Mouse (Mus musculus): ENCODE data around the gene Psmd8. TPM values are rescaled to one million over a fixed set of nuclear protein-coding genes. Genes with fewer than 3 reads are reported as not detected.
"Not testable (repeated sequence)": the region's sequence is repeated elsewhere in the genome, so short reads cannot be mapped to it uniquely, and the experiment has no call there.

Psmd8 gene
- polyA plus RNA-seq, 1 experiment = 284 TPM

DNA sequence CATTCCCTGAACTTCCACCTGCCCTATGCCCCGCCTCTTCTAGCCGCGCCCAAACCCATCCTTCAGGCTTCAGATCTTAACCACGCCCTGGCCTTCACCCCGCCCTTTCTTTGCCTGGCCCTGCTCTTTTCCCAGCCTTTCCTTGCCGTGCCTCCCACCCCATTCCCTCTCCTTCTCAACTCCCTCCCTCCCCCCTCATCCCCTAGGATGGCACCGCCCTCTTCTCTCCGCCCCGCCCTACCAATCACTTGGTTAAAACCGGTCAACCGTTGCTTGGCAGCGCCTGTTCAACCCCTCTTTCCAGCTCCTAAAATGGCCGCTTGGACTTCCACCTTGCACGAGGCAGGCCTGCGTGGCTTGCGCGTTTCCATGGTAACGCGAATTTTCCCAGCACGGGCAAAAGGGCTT, 33.2 kb upstream of the Psmd8 start, which contains the start of gene Catsperg1:
TSS of gene Catsperg1 (minus strand) at position 361 of the 408 bp plus-strand sequence.
- H3K4me1 ChIP-seq (replicated peaks; ENCODE audit: control insufficient read depth, insufficient read depth, low read length) = peaks cover 7% of the 10 kb centered on the region
- no peaks in the 10 kb centered on the region for H3K27me3 ChIP-seq (ENCODE audit: control insufficient read depth, insufficient read depth, low read length)
- 71% methylated on average over 20 of the region's 20 CpGs for WGBS
- no peak for DNase-seq
- H3K4me3 ChIP-seq (ENCODE audit: control insufficient read depth, insufficient read depth, low read length) = no peak within 1 kb of the TSS
- H3K27ac ChIP-seq (ENCODE audit: control insufficient read depth, insufficient read depth, low read length) = no peak within 1 kb of the TSS
- H3K36me3 ChIP-seq (ENCODE audit: control insufficient read depth, insufficient read depth, low read length) = no peaks in the 10 kb centered on the region
- TF ChIP-seq CTCF (IDR thresholded peaks at IDR 0.05; ENCODE audit: borderline replicate concordance, control insufficient read depth, extremely low read depth, insufficient read depth, low read length, poor library complexity) (no peak), POLR2A (IDR thresholded peaks at IDR 0.05; ENCODE audit: control insufficient read depth, extremely low read depth, insufficient read depth, low read length, poor library complexity) (no peak)

DNA sequence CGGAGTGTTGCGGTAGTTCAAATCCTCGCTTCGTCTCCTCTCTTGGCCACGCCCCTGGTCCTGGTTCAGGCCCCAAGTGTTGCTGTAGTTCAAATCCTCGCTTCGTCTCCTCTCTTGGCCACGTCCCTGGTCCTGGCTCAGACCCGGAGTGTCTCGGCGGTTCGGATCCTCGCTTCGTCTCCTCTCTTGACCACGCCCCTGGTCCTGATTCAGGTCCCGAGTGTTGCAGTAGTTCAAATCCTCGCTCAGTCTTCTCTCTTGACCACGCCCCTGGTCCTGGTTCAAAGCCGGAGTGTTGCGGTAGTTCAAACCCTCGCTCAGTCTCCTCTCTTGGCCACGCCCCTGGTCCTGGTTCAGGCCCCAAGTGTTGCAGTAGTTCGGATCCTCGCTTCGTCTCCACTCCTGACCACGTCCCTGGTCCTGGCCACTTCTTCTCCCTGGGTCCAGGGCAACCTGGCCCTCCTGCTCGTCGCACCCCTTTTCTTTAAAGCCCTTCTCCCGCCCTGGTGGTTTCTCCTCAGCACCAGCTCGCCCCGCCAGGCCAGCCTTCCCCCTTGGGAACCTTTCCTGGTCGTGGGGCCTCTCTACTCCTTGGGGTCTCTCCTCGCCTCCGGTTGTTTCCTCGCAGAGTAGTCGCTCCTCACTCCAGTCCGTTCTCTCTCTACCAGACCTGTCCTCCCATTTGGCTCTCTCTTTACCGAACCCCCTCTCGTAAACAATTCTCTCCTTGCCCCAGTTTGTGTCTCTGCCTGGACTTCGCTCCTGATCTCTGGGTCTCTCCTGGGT, 32.5 kb upstream of the Psmd8 start:
- DNase-seq; H3K27ac ChIP-seq (ENCODE audit: control insufficient read depth, insufficient read depth, low read length); H3K27me3 ChIP-seq (ENCODE audit: control insufficient read depth, insufficient read depth, low read length); H3K4me1 ChIP-seq (replicated peaks; ENCODE audit: control insufficient read depth, insufficient read depth, low read length); H3K36me3 ChIP-seq (ENCODE audit: control insufficient read depth, insufficient read depth, low read length); H3K4me3 ChIP-seq (ENCODE audit: control insufficient read depth, insufficient read depth, low read length): not testable (repeated sequence)
- WGBS = 93% methylated on average over 40 of the region's 40 CpGs

DNA sequence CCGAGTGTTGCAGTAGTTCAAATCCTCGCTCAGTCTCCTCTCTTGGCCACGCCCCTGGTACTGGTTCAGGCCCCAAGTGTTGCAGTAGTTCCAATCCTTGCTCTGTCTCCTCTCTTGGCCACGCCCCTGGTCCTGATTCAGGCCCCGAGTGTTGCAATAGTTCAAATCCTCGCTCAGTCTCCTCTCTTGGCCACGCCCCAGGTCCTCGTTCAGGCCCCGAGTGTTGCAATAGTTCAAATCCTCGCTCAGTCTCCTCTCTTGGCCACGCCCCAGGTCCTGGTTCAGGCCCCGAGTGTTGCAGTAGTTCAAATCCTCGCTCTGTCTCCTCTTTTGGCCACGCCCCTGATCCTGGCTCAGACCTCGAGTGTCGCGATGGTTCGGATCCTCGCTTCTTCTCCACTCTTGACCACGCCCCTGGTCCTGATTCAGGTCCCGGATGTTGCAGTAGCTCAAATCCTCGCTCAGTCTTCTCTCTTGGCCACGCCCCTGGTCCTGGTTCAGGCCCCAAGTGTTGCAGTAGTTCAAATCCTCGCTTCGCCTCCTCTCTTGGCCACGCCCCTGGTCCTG, 31.8 kb upstream of the Psmd8 start:
- no peaks in the 10 kb centered on the region for H3K36me3 ChIP-seq (ENCODE audit: control insufficient read depth, insufficient read depth, low read length)
- no peak overlapping the region for H3K27ac ChIP-seq (ENCODE audit: control insufficient read depth, insufficient read depth, low read length)
- no peaks in the 10 kb centered on the region for H3K27me3 ChIP-seq (ENCODE audit: control insufficient read depth, insufficient read depth, low read length)
- no peak for DNase-seq
- H3K4me3 ChIP-seq (ENCODE audit: control insufficient read depth, insufficient read depth, low read length) = no peak overlapping the region
- peaks cover 7% of the 10 kb centered on the region for H3K4me1 ChIP-seq (replicated peaks; ENCODE audit: control insufficient read depth, insufficient read depth, low read length)
- no peak for TF ChIP-seq POLR2A (IDR thresholded peaks at IDR 0.05; ENCODE audit: control insufficient read depth, extremely low read depth, insufficient read depth, low read length, poor library complexity)
- TF ChIP-seq CTCF (IDR thresholded peaks at IDR 0.05; ENCODE audit: borderline replicate concordance, control insufficient read depth, extremely low read depth, insufficient read depth, low read length, poor library complexity) = no peak
- 91% methylated on average over 26 of the region's 26 CpGs for WGBS

DNA sequence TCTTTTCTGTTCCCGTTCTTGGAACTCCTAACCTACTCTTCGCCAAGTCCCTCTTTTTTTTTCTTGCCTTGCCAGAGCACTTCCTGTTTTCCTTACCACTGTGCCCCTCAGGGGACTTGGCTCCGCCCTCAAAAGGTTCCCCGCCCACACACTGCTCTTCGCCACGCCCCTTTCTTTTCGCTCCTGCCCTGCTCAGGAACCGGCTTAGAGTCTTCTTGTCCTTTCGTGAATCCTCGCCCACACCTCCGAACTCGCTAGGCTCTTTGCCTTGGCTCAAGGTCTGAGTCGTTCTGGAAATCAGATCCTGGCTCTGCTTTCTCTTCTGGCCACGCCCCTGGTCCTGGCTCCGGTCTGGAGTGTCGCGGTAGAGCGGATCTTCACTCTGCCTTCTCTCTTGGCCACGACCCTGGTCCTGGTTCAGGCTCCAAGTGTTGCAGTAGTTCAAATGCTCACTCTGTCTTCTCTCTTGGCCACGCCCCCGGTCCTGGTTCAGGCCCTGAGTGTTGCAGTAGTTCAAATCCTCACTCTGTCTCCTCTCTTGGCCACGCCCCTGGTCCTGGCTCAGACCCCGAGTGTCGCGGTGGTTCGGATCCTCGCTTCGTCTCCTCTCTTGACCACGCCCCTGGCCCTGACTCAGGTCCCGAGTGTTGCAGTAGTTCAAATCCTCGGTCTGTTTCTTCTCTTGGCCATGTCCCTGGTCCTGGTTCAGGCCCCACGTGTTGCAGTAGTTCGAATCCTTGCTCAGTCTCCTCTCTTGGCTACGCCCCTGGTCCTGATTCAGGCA, 31.1 kb upstream of the Psmd8 start:
- DNase-seq = peak; percentile 85
- peak overlapping the region; percentile 32; the same call in 1 of the 2 replicates for H3K27ac ChIP-seq (ENCODE audit: control insufficient read depth, insufficient read depth, low read length)
- 14% methylated on average over 34 of the region's 34 CpGs for WGBS
- no peaks in the 10 kb centered on the region for H3K27me3 ChIP-seq (ENCODE audit: control insufficient read depth, insufficient read depth, low read length)
- TF ChIP-seq CTCF (IDR thresholded peaks at IDR 0.05; ENCODE audit: borderline replicate concordance, control insufficient read depth, extremely low read depth, insufficient read depth, low read length, poor library complexity) (peak; percentile 30; the same call in 1 of the 2 replicates), POLR2A (IDR thresholded peaks at IDR 0.05; ENCODE audit: control insufficient read depth, extremely low read depth, insufficient read depth, low read length, poor library complexity) (no peak)
- H3K4me3 ChIP-seq (ENCODE audit: control insufficient read depth, insufficient read depth, low read length) = peak overlapping the region; percentile 73
- no peaks in the 10 kb centered on the region for H3K36me3 ChIP-seq (ENCODE audit: control insufficient read depth, insufficient read depth, low read length)
- peaks cover 7% of the 10 kb centered on the region for H3K4me1 ChIP-seq (replicated peaks; ENCODE audit: control insufficient read depth, insufficient read depth, low read length)

DNA sequence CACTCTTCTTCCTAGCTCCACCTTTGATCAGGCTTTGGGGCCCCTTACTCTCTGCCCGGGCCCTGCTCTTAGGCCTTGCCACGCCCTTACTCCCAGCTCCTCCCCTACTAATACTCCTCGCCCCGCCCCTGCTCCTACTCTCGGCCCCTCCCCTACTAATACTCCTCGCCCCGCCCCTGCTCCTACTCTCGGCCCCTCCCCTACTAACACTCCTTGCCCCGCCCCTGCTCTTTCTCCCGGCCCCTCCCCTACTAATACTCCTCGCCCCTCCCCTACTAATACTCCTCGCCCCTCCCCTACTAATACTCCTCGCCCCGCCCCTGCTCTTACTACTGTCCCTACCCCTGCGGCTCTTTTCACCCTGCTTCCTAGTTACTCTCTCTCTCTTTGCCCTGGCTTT, 30.5 kb upstream of the Psmd8 start:
- H3K36me3 ChIP-seq (ENCODE audit: control insufficient read depth, insufficient read depth, low read length); H3K27me3 ChIP-seq (ENCODE audit: control insufficient read depth, insufficient read depth, low read length); H3K4me1 ChIP-seq (replicated peaks; ENCODE audit: control insufficient read depth, insufficient read depth, low read length): not testable (repeated sequence)
- WGBS = 16% methylated on average over 14 of the region's 15 CpGs
- Histone ChIP-seq H3K27ac (ENCODE audit: control insufficient read depth, insufficient read depth, low read length) (peak overlapping the region; percentile 32; the same call in 1 of the 2 replicates), H3K4me3 (ENCODE audit: control insufficient read depth, insufficient read depth, low read length) (peak overlapping the region; percentile 73)
- peak; percentile 11 for DNase-seq

DNA sequence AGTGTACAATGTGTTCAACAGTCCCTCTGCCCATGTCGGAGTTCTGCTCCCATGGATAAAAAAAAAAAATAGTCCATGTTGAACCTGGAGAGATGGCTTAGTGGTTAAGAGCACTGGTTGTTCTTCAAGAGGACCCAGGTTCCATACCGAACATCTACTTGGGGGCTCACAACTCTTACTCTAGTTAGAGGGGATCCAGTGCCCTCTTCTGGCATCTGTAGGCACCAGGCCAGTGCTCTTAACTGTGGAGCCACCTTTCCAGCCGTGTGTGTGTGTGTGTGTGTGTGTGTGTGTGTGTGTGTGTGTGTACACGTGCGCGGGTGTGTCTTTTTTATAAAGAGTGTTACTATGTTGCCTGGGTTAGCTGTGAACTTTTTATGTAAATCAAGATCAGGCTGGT, 22.1 kb upstream of the Psmd8 start:
- no peaks in the 10 kb centered on the region for H3K4me1 ChIP-seq (replicated peaks; ENCODE audit: control insufficient read depth, insufficient read depth, low read length)
- H3K27me3 ChIP-seq (ENCODE audit: control insufficient read depth, insufficient read depth, low read length) = no peaks in the 10 kb centered on the region
- TF ChIP-seq CTCF (IDR thresholded peaks at IDR 0.05; ENCODE audit: borderline replicate concordance, control insufficient read depth, extremely low read depth, insufficient read depth, low read length, poor library complexity) (no peak), POLR2A (IDR thresholded peaks at IDR 0.05; ENCODE audit: control insufficient read depth, extremely low read depth, insufficient read depth, low read length, poor library complexity) (no peak)
- no peak overlapping the region for H3K27ac ChIP-seq (ENCODE audit: control insufficient read depth, insufficient read depth, low read length)
- H3K4me3 ChIP-seq (ENCODE audit: control insufficient read depth, insufficient read depth, low read length) = no peak overlapping the region
- no peaks in the 10 kb centered on the region for H3K36me3 ChIP-seq (ENCODE audit: control insufficient read depth, insufficient read depth, low read length)
- 49% methylated on average over 6 of the region's 6 CpGs for WGBS
- peak; percentile 24 for DNase-seq

DNA sequence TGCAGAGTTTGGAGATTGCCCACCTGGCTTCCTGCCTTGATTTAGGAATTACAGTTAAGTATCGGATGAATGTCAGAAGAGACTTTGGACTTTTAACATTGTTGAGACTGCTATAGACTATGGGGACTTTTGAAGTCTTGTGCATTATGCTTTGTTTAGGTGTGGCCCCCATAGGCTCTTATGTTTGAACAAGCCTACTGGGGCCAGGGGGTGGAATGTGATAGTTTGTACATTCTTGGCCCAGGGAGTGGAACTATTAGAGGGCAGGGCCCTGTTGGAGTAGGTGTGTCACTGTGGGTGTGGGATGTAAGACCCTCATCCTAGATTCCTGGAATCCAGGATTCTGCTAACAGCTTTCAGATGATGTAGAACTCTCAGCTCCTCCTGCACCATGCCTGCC, 13.7 kb upstream of the Psmd8 start:
- not testable (repeated sequence) for H3K36me3 ChIP-seq (ENCODE audit: control insufficient read depth, insufficient read depth, low read length); H3K27me3 ChIP-seq (ENCODE audit: control insufficient read depth, insufficient read depth, low read length); DNase-seq; H3K4me3 ChIP-seq (ENCODE audit: control insufficient read depth, insufficient read depth, low read length); H3K4me1 ChIP-seq (replicated peaks; ENCODE audit: control insufficient read depth, insufficient read depth, low read length); H3K27ac ChIP-seq (ENCODE audit: control insufficient read depth, insufficient read depth, low read length)
- WGBS = 100% methylated on average over 1 of the region's 1 CpGs

DNA sequence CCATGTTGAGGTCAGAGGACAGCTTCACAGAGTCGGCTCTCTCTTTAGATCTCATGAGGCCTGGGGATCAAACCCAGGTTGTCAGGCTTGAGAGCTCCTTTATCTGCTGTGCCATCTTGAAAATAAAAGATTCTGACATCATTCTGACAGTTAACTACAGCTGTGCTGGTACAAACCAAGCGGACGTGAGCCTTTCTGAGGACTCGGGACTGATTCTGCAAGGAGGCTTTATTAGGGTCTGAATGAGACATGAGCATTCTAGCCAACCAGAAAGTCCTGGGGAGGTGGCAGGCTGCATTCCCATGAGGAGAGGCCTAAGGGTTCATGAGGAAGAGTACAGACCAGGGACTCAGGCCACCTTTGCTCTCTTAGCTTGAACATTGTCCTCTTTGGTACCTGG, 822 bp upstream of the Psmd8 start:
- DNase-seq; H3K36me3 ChIP-seq (ENCODE audit: control insufficient read depth, insufficient read depth, low read length); H3K4me1 ChIP-seq (replicated peaks; ENCODE audit: control insufficient read depth, insufficient read depth, low read length); H3K4me3 ChIP-seq (ENCODE audit: control insufficient read depth, insufficient read depth, low read length); H3K27me3 ChIP-seq (ENCODE audit: control insufficient read depth, insufficient read depth, low read length); H3K27ac ChIP-seq (ENCODE audit: control insufficient read depth, insufficient read depth, low read length): not testable (repeated sequence)
- WGBS = 63% methylated on average over 4 of the region's 4 CpGs

All from thymus, adult 2 months (tissue).